Comparison of ENCODE assay signal across 31 mouse cellular contexts in the genomic region with DNA sequence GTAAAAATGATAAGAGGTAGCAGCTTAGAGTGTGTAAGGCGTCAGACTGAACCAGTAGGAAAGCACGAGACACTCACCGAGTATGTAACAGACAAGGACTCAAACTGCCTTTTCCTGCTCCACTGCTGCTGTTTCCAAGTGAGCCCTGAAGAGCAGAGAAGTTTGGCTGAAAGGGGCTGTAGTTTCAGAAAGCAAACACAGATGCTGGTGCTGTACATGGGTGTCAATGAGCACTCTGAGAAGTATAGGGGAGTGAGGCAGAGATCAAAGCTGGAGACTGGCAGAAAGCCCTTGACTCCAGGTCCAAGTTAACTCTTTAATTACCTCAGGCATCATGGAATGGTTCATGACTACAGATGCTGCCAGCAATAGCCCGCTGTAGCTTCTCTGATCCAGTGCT. TPM values are rescaled to one million over a fixed set of nuclear protein-coding genes. Genes with fewer than 3 reads are reported as not detected.
"Had no signal": no experiment of that assay in that cellular context is flagged by ENCODE, and none has a peak within 500 bp of the region (broad histone marks: within the 10 kb centered on the region; RNA-seq: fewer than 3 reads in every experiment).

No protein-coding gene starts in this region.

- H3K9ac ChIP-seq: forebrain, postnatal 0 days; heart, embryonic 13.5 days; heart, embryonic 15.5 days; hindbrain, embryonic 13.5 days; hindbrain, embryonic 15.5 days; kidney, embryonic 15.5 days; limb, embryonic 13.5 days had no signal

- H3K27ac ChIP-seq: heart, adult 2 months; heart, embryonic 13.5 days; heart, embryonic 15.5 days; hindbrain, embryonic 13.5 days; hindbrain, embryonic 15.5 days; hindbrain, postnatal 0 days; kidney, embryonic 15.5 days; kidney, postnatal 0 days; limb, embryonic 13.5 days had no signal

- H3K27me3 ChIP-seq: heart, embryonic 13.5 days; heart, embryonic 15.5 days; hindbrain, embryonic 13.5 days; hindbrain, embryonic 15.5 days; limb, embryonic 13.5 days had no signal

- DNase-seq: forebrain, postnatal 0 days; gastrocnemius, postnatal 14 days; gastrocnemius, postnatal 36 days; heart, adult 11 months; heart, adult 2 months; heart, postnatal 14 days; heart, postnatal 36 days; kidney, adult 11 months; kidney, adult 2 months; kidney, adult 9 months; kidney, postnatal 14 days; kidney, postnatal 36 days; layer of hippocampus, adult 9-11 months; layer of hippocampus, postnatal 36 days; left cerebral cortex, postnatal 4 days had no signal

- ATAC-seq: forebrain, postnatal 0 days; hindbrain, postnatal 0 days; intestine, embryonic 16.5 days had no signal

- H3K9me3 ChIP-seq: heart, embryonic 13.5 days; heart, embryonic 15.5 days; hindbrain, embryonic 13.5 days; hindbrain, embryonic 15.5 days; kidney, embryonic 15.5 days; limb, embryonic 13.5 days had no signal

- H3K4me2 ChIP-seq: heart, embryonic 11.5 days; heart, embryonic 13.5 days; heart, embryonic 15.5 days; hindbrain, embryonic 13.5 days; hindbrain, embryonic 15.5 days; kidney, embryonic 15.5 days; limb, embryonic 13.5 days had no signal

- H3K36me3 ChIP-seq: heart, embryonic 13.5 days; heart, embryonic 15.5 days; hindbrain, embryonic 13.5 days; hindbrain, embryonic 15.5 days; kidney, embryonic 15.5 days; limb, embryonic 13.5 days had no signal

- H3K4me3 ChIP-seq: heart, adult 2 months; heart, embryonic 13.5 days; heart, embryonic 15.5 days; hindbrain, embryonic 13.5 days; hindbrain, embryonic 15.5 days; kidney, embryonic 15.5 days; limb, embryonic 13.5 days had no signal

- H3K4me1 ChIP-seq: heart, embryonic 13.5 days; heart, embryonic 15.5 days; hindbrain, embryonic 13.5 days; hindbrain, embryonic 15.5 days; kidney, embryonic 15.5 days; limb, embryonic 13.5 days had no signal

RNA-seq across cellular contexts. Expression of a gene that starts 3.5 kb away (rescaled TPM):
- polyA plus RNA-seq: forebrain, postnatal 0 days; hindbrain, embryonic 11.5 days; hindbrain, embryonic 15.5 days; hindbrain, postnatal 0 days; intestine, embryonic 14.5 days; kidney, embryonic 15.5 days; kidney, postnatal 0 days; limb, embryonic 11.5 days had no signal

RNA-seq across cellular contexts. Expression of a gene that starts 3.6 kb away (rescaled TPM):
- polyA plus RNA-seq: forebrain, postnatal 0 days; gonadal fat pad, adult 2 months; heart, adult 2 months; heart, embryonic 11.5 days; heart, embryonic 13.5 days; heart, embryonic 15.5 days; heart, postnatal 0 days; hindbrain, embryonic 11.5 days; hindbrain, embryonic 13.5 days; hindbrain, embryonic 15.5 days; hindbrain, postnatal 0 days; intestine, embryonic 14.5 days; intestine, embryonic 16.5 days; kidney, adult 2 months; kidney, embryonic 15.5 days; kidney, postnatal 0 days; large intestine, adult 2 months; limb, embryonic 11.5 days; limb, embryonic 13.5 days had no signal
